Mouse (Mus musculus) lung, adult 2 months (tissue): Measurements from ENCODE around the gene Traf4.

Experiments used
- CTCF ChIP-seq: fragments of 200-500 bp; IDR thresholded peaks from 2 replicates; pipeline ENCODE4 v1.5.1; 2011; ENCODE audit warnings: mild to moderate bottlenecking, low read length, control low read depth; ENCODE audit not compliant: insufficient read depth
- POLR2A ChIP-seq: fragments of 200-500 bp; IDR thresholded peaks from 2 replicates; pipeline ENCODE4 v1.6.1; 2011; ENCODE audit warnings: low read depth, mild to moderate bottlenecking, control low read depth, low read length, borderline replicate concordance; ENCODE audit errors: extremely low read depth

- no peak for TF ChIP-seq CTCF
- TF ChIP-seq POLR2A = no peak
Measured at GRCm38 (mm10) chr11:78165761-78166109, 346 bp upstream of the Traf4 start.
